8 mouse cellular contexts compared by ENCODE assay signal in the genomic region with DNA sequence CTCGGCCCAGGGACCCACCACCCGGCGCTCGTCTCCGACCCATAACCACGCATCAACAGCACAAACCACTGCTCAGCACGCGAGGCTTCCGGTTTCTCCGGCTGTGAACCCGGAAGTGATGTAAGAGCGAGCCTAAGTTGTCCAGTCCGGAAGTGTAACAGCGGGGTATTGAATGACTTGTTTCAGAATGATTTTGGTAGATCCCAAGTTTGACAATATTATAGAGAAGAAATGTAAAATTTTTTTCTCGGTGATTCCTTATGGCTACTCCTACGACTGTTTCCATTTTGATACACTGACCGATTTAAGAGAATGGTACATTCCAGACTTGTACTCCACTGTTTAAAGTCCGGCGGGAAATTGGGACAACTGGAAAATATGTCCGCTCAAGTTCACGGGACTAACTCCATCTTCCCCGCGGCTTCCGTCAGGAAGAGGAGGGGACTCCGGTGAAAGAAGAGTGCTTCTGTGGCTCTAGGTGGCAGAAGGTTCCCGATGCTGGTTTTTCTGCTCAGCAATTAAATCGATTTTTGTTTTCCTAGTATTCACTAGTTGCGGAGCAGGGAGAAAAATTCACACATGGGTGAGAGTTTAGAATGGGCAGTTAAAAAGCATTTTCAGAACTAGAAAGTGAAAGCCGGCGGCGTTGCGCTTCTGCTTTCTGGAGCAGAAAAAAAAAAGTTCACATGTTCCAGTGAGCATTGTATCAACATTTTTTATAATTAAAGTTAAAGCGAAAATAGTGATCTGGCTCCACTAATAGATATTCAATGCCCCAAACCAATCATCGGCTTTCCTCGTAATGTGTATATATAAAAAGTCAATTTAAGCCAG. TPM values are rescaled to one million over a fixed set of nuclear protein-coding genes. Genes with fewer than 3 reads are reported as not detected.
DNase-seq lines count a peak whose midpoint lies in the region; ATAC-seq and TF ChIP-seq lines count a peak whose summit lies in the region.

A gene (minus strand): TSS at position 99 of the 834 bp plus-strand sequence.

- TF ChIP-seq POLR2A in olfactory bulb, adult 2 months (IDR thresholded peaks at IDR 0.05; ENCODE audit: insufficient read depth, low read depth, low read length) = 0 out of 2 replicates have a peak, but pooled peaks have one; percentile 7
- TF ChIP-seq POLR2A in thymus, adult 2 months (IDR thresholded peaks at IDR 0.05; ENCODE audit: control insufficient read depth, extremely low read depth, insufficient read depth, low read length, poor library complexity) = peak; percentile 52; the same call in 1 of the 2 replicates

- intact Hi-C loops in heart, postnatal 36 days (cut with DNase I) = no loop called here

- H3K4me3 ChIP-seq in G1E (ENCODE audit: low read depth, low read length) = peak within 1 kb of the TSS; percentile 84
- H3K4me3 ChIP-seq in forebrain, embryonic 16.5 days (replicated peaks; ENCODE audit: low read length) = peak within 1 kb of the TSS; percentile 73
- H3K4me3 ChIP-seq in layer of hippocampus, adult 2 months = peak within 1 kb of the TSS; percentile 81
- H3K4me3 ChIP-seq in lung, embryonic 14.5 days (ENCODE audit: low read depth, low read length) = peak within 1 kb of the TSS; percentile 84
- peak within 1 kb of the TSS; percentile 86 for H3K4me3 ChIP-seq in olfactory bulb, adult 2 months (ENCODE audit: insufficient read depth, low read depth, low read length)
- peak within 1 kb of the TSS; percentile 78 for H3K4me3 ChIP-seq in thymus, adult 2 months (ENCODE audit: control insufficient read depth, insufficient read depth, low read length)

- H3K27ac ChIP-seq in forebrain, embryonic 16.5 days (ENCODE audit: low read length) = peak within 1 kb of the TSS; percentile 71
- peak within 1 kb of the TSS; percentile 100 for H3K27ac ChIP-seq in layer of hippocampus, adult 2 months
- H3K27ac ChIP-seq in lung, embryonic 14.5 days (ENCODE audit: low read depth) = peak within 1 kb of the TSS; percentile 54
- H3K27ac ChIP-seq in olfactory bulb, adult 2 months (ENCODE audit: insufficient read depth, low read depth, low read length) = peak within 1 kb of the TSS; percentile 48; the same call in 1 of the 2 replicates
- no peak within 1 kb of the TSS for H3K27ac ChIP-seq in thymus, adult 2 months (ENCODE audit: control insufficient read depth, insufficient read depth, low read length)

- no peaks in the 10 kb centered on the region for H3K9me3 ChIP-seq in G1E (replicated peaks)
- H3K9me3 ChIP-seq in forebrain, embryonic 16.5 days (ENCODE audit: control insufficient read depth, low read length) = no peaks in the 10 kb centered on the region
- H3K9me3 ChIP-seq in lung, embryonic 14.5 days (ENCODE audit: low read depth, low read length) = no peaks in the 10 kb centered on the region

- WGBS in forebrain, embryonic 16.5 days = 4% methylated on average over 35 of the region's 35 CpGs
- WGBS in lung, embryonic 14.5 days = 3% methylated on average over 35 of the region's 35 CpGs
- 2% methylated on average over 35 of the region's 35 CpGs for WGBS in olfactory bulb, adult 2 months
- WGBS in thymus, adult 2 months = 2% methylated on average over 35 of the region's 35 CpGs

- peak; percentile 86 for ATAC-seq in G1E (ENCODE audit: extremely low read depth, insufficient number of reproducible peaks, low FRiP score, poor library complexity, severe bottlenecking)
- ATAC-seq in forebrain, embryonic 16.5 days = peak; percentile 97
- ATAC-seq in lung, embryonic 14.5 days (ENCODE audit: insufficient read depth) = peak; percentile 94

- peak within 1 kb of the TSS; percentile 55 for H3K9ac ChIP-seq in forebrain, embryonic 16.5 days (replicated peaks; ENCODE audit: low read depth, low read length)
- peak within 1 kb of the TSS; percentile 77 for H3K9ac ChIP-seq in lung, embryonic 14.5 days

- TF ChIP-seq CTCF in G1E (IDR thresholded peaks at IDR 0.05; ENCODE audit: low read depth, low read length) = no peak
- peak; percentile 69 for TF ChIP-seq CTCF in layer of hippocampus, adult 2 months (conservative IDR thresholded peaks at IDR 0.05)
- TF ChIP-seq CTCF in lung, embryonic 14.5 days (IDR thresholded peaks at IDR 0.05; ENCODE audit: low read depth) = peak; percentile 24; the same call in 1 of the 2 replicates
- no peak for TF ChIP-seq CTCF in olfactory bulb, adult 2 months (IDR thresholded peaks at IDR 0.05; ENCODE audit: insufficient read depth, low read depth, low read length)
- TF ChIP-seq CTCF in thymus, adult 2 months (IDR thresholded peaks at IDR 0.05; ENCODE audit: borderline replicate concordance, control insufficient read depth, extremely low read depth, insufficient read depth, low read length, poor library complexity) = no peak

- H3K36me3 ChIP-seq in G1E (replicated peaks) = peaks cover 33% of the 10 kb centered on the region
- H3K36me3 ChIP-seq in forebrain, embryonic 16.5 days (ENCODE audit: control insufficient read depth, insufficient read depth) = peaks cover 12% of the 10 kb centered on the region
- H3K36me3 ChIP-seq in lung, embryonic 14.5 days (ENCODE audit: insufficient read depth) = peaks cover 24% of the 10 kb centered on the region
- H3K36me3 ChIP-seq in thymus, adult 2 months (ENCODE audit: control insufficient read depth, insufficient read depth, low read length) = peaks cover 20% of the 10 kb centered on the region

- H3K4me2 ChIP-seq in forebrain, embryonic 16.5 days (ENCODE audit: low read length) = peak within 1 kb of the TSS; percentile 97
- peak within 1 kb of the TSS; percentile 82 for H3K4me2 ChIP-seq in lung, embryonic 14.5 days

- H3K27me3 ChIP-seq in G1E (ENCODE audit: insufficient read depth, low read length) = peaks cover 5% of the 10 kb centered on the region; the same call in 1 of the 2 replicates
- H3K27me3 ChIP-seq in forebrain, embryonic 16.5 days (replicated peaks; ENCODE audit: control insufficient read depth, insufficient read depth, low read length) = 0 out of 2 replicates have a peak, but pooled peaks cover 2% of the 10 kb centered on the region
- H3K27me3 ChIP-seq in lung, embryonic 14.5 days (ENCODE audit: insufficient read depth, low read length) = no peaks in the 10 kb centered on the region
- H3K27me3 ChIP-seq in thymus, adult 2 months (ENCODE audit: control insufficient read depth, insufficient read depth, low read length) = no peaks in the 10 kb centered on the region

- peak; percentile 75 for DNase-seq in G1E (ENCODE audit: low spot score)
- DNase-seq in cerebellum, adult 18-20 months = peak; percentile 84 to 87
- peak; percentile 83 to 88 for DNase-seq in heart, postnatal 36 days
- peak; percentile 88 to 89 for DNase-seq in layer of hippocampus, adult 2 months (ENCODE audit: low spot score in 2 of 2)
- peak; percentile 97 for DNase-seq in lung, embryonic 14.5 days
- DNase-seq in thymus, adult 2 months = peak; percentile 79

- peaks cover 29% of the 10 kb centered on the region for H3K4me1 ChIP-seq in G1E (ENCODE audit: insufficient read depth, low read depth, low read length)
- H3K4me1 ChIP-seq in forebrain, embryonic 16.5 days (replicated peaks; ENCODE audit: control insufficient read depth, insufficient read depth, low read length) = peaks cover 12% of the 10 kb centered on the region
- peaks cover 2% of the 10 kb centered on the region; the same call in 1 of the 2 replicates for H3K4me1 ChIP-seq in lung, embryonic 14.5 days (ENCODE audit: insufficient read depth)
- H3K4me1 ChIP-seq in olfactory bulb, adult 2 months (ENCODE audit: control insufficient read depth, insufficient read depth, low read length) = 0 out of 2 replicates have a peak, but pooled peaks cover 3% of the 10 kb centered on the region
- H3K4me1 ChIP-seq in thymus, adult 2 months (replicated peaks; ENCODE audit: control insufficient read depth, insufficient read depth, low read length) = 0 out of 2 replicates have a peak, but pooled peaks cover 4% of the 10 kb centered on the region

RNA-seq across cellular contexts. Expression of the gene that starts here (rescaled TPM):
- total RNA-seq in G1E (2014; fragmentation: Nextera tagmentation) (59.5 and 64.4 TPM in 2 replicates), G1E (2017) (52.9 and 65.7 TPM in 2 replicates)
- 10.0 and 11.0 TPM in 2 replicates for polyA plus RNA-seq in G1E (2012)
- polyA plus RNA-seq in forebrain, embryonic 16.5 days (2015; fragmentation: Nextera tagmentation; extraction: Ambion mirVana) = 61.1 and 63.1 TPM in 2 replicates
- total RNA-seq in heart, postnatal 36 days (2021) = 10 to 100 TPM; 19.6 to 20.4 TPM
- 10 to 100 TPM; 16.7 to 20.7 TPM for total RNA-seq in layer of hippocampus, adult 2 months (2021)
- polyA plus RNA-seq in lung, embryonic 14.5 days (2014; fragmentation: Nextera tagmentation; extraction: Ambion mirVana) = 67.3 and 68.5 TPM in 2 replicates
- polyA plus RNA-seq in olfactory bulb, adult 2 months (2012; ENCODE audit: insufficient read depth, insufficient read length, low replicate concordance, missing spikeins) = not detected in 2 replicates
- polyA plus RNA-seq in thymus, adult 2 months (2012; rRNA removed) = 17.4 and 20.0 TPM in 2 replicates

Comparison
In these comparisons a context has a peak if more than half of its experiments do, and no peak if none do; other contexts are left out.
1. RNA of the gene that starts here (polyA plus RNA-seq): 67.3 to 68.5 TPM in lung, embryonic 14.5 days, 61.1 to 63.1 TPM in forebrain, embryonic 16.5 days, 17.4 to 20.0 TPM in thymus, adult 2 months and 10.0 to 11.0 TPM in G1E; not detected in olfactory bulb, adult 2 months; every median in the first group is over 10 times any median in the second.
2. CTCF ChIP-seq: peak in layer of hippocampus, adult 2 months (single experiment) and lung, embryonic 14.5 days (single experiment); none in G1E (single experiment), olfactory bulb, adult 2 months (single experiment) and thymus, adult 2 months (single experiment).
3. Peak in every context shown above with its lines, with median percentiles within 50 percentile points of each other: ATAC-seq, DNase-seq and H3K4me3 ChIP-seq.